Mouse (Mus musculus) CH12.LX (cell line): ENCODE measurements around the gene Ogdh. TPM values are rescaled to one million over a fixed set of nuclear protein-coding genes. Genes with fewer than 3 reads are reported as not detected.

ENCODE experiments used
- DNase-seq: peaks from one replicate; pipeline ENCODE4 v3.0.0-alpha.2; 2013; ENCODE audit errors: extremely low read depth
- H3K27ac ChIP-seq: 2 replicates; pipeline ENCODE4 v1.5.1; 2012; ENCODE audit warnings: low read depth, mild to moderate bottlenecking, control low read depth, moderate library complexity; ENCODE audit not compliant: insufficient read depth
- H3K27me3 ChIP-seq: replicated peaks from 2 replicates; pipeline ENCODE3; 2012; ENCODE audit warnings: inconsistent platforms
- H3K36me3 ChIP-seq, 2 experiments: replicated peaks in 1 of 2; 2 replicates each; pipeline versions ENCODE3 to v1.6.1; 2012; ENCODE audit warnings: inconsistent platforms in 1 of 2, low read length in 1 of 2, mild to moderate bottlenecking in 1 of 2, mixed read lengths in 1 of 2, moderate library complexity in 1 of 2; ENCODE audit not compliant: control insufficient read depth in 1 of 2, insufficient read depth in 1 of 2
- H3K4me1 ChIP-seq, 2 experiments: 2 replicates each; pipeline ENCODE4 v1.6.1; 2012; ENCODE audit warnings: inconsistent platforms in 1 of 2, moderate library complexity in 1 of 2; ENCODE audit not compliant: insufficient read depth in 2 of 2, control insufficient read depth in 1 of 2
- H3K4me2 ChIP-seq: 2 replicates; pipeline ENCODE4 v1.6.1; 2012; ENCODE audit warnings: low read depth, mild to moderate bottlenecking, control low read depth; ENCODE audit not compliant: poor library complexity, insufficient read depth, severe bottlenecking
- H3K4me3 ChIP-seq, 3 experiments: fragments of 150-350 bp in 1 of 3; sonication (generic) in 1 of 3; replicated peaks in 1 of 3; 2 replicates each; pipeline versions ENCODE3 to v1.5.1; 2011 to 2012; ENCODE audit warnings: low read depth in 2 of 3, low read length in 2 of 3, mild to moderate bottlenecking in 2 of 3, moderate library complexity in 2 of 3, control low read depth in 1 of 3, improper control_type of control experiment in 1 of 3, inconsistent platforms in 1 of 3, mixed read lengths in 1 of 3; ENCODE audit not compliant: poor library complexity in 1 of 3
- H3K79me2 ChIP-seq: replicated peaks from 2 replicates; pipeline ENCODE4 v1.6.1; 2012; ENCODE audit warnings: mild to moderate bottlenecking, moderate library complexity; ENCODE audit not compliant: control insufficient read depth, poor library complexity, insufficient read depth, severe bottlenecking; ENCODE audit errors: extremely low read depth
- H3K9ac ChIP-seq: 2 replicates; pipeline ENCODE4 v1.6.1; 2012; ENCODE audit warnings: low read depth, mild to moderate bottlenecking, control low read depth, moderate library complexity; ENCODE audit not compliant: insufficient read depth
- H3K9me3 ChIP-seq: replicated peaks from 2 replicates; pipeline ENCODE3; 2012; ENCODE audit warnings: low read length, inconsistent platforms, mixed read lengths
- CHD2 ChIP-seq: IDR thresholded peaks from 2 replicates; pipeline ENCODE4 v1.6.1; 2011; ENCODE audit warnings: low read length, improper control_type of control experiment
- CTCF ChIP-seq, 2 experiments: IDR thresholded peaks in 1 of 2; conservative IDR thresholded peaks in 1 of 2; 2 replicates each; pipeline ENCODE4 v1.5.1; 2011 to 2012; ENCODE audit warnings: low read depth in 2 of 2, low read length in 2 of 2, improper control_type of control experiment in 1 of 2, inconsistent platforms in 1 of 2, mild to moderate bottlenecking in 1 of 2, moderate library complexity in 1 of 2
- E2F4 ChIP-seq: IDR thresholded peaks from 2 replicates; pipeline ENCODE4 v1.6.1; 2011; ENCODE audit warnings: low read depth, low read length, improper control_type of control experiment; ENCODE audit not compliant: insufficient replicate concordance
- ETS1 ChIP-seq: conservative IDR thresholded peaks from 2 replicates; pipeline ENCODE4 v1.6.1; 2012; ENCODE audit warnings: low read depth, mild to moderate bottlenecking, inconsistent platforms, low read length, improper control_type of control experiment, moderate library complexity
- HCFC1 ChIP-seq: IDR thresholded peaks from 2 replicates; pipeline ENCODE4 v1.6.1; 2012; ENCODE audit warnings: low read depth, mild to moderate bottlenecking, inconsistent platforms, low read length, improper control_type of control experiment
- JUN ChIP-seq: IDR thresholded peaks from 2 replicates; pipeline ENCODE4 v1.6.1; 2011; ENCODE audit warnings: low read depth, mild to moderate bottlenecking, low read length, improper control_type of control experiment, moderate library complexity; ENCODE audit not compliant: insufficient read depth
- JUND ChIP-seq: conservative IDR thresholded peaks from 2 replicates; pipeline ENCODE4 v1.6.1; 2011; ENCODE audit warnings: low read depth, low read length, improper control_type of control experiment
- MAFK ChIP-seq: IDR thresholded peaks from 2 replicates; pipeline ENCODE4 v1.6.1; 2011; ENCODE audit warnings: low read length, improper control_type of control experiment; ENCODE audit not compliant: insufficient replicate concordance
- MAX ChIP-seq: IDR thresholded peaks from 2 replicates; pipeline ENCODE4 v1.6.1; 2011; ENCODE audit warnings: low read length, improper control_type of control experiment
- MYC ChIP-seq: IDR thresholded peaks from 2 replicates; pipeline ENCODE4 v1.6.1; 2011; ENCODE audit warnings: low read depth, mild to moderate bottlenecking, improper control_type of control experiment, low read length
- POLR2AphosphoS2 ChIP-seq: IDR thresholded peaks from 2 replicates; pipeline ENCODE4 v1.6.1; 2011; ENCODE audit warnings: low read depth, low read length, improper control_type of control experiment
- RCOR1 ChIP-seq: conservative IDR thresholded peaks from 2 replicates; pipeline ENCODE4 v1.6.1; 2012; ENCODE audit warnings: low read depth, mild to moderate bottlenecking, inconsistent platforms, low read length, improper control_type of control experiment
- UBTF ChIP-seq: IDR thresholded peaks from 2 replicates; pipeline ENCODE4 v1.6.1; 2012; ENCODE audit warnings: low read depth, mild to moderate bottlenecking, inconsistent platforms, low read length, improper control_type of control experiment, moderate library complexity
- ZC3H11A ChIP-seq: IDR thresholded peaks from 2 replicates; pipeline ENCODE4 v1.6.1; 2012; ENCODE audit warnings: low read depth, mild to moderate bottlenecking, inconsistent platforms, low read length, improper control_type of control experiment
- ZKSCAN1 ChIP-seq: IDR thresholded peaks from 2 replicates; pipeline ENCODE4 v1.6.1; 2012; ENCODE audit warnings: low read depth, inconsistent platforms, low read length, improper control_type of control experiment, borderline replicate concordance
- ZMIZ1 ChIP-seq: IDR thresholded peaks from 2 replicates; pipeline ENCODE4 v1.6.1; 2012; ENCODE audit warnings: low read depth, mild to moderate bottlenecking, inconsistent platforms, low read length, improper control_type of control experiment
- dilution Hi-C: fragments of 300-500 bp; cut with MboI; formaldehyde crosslinking; loops from 2 replicates; pipeline ENCODE4 v1.14.3; 2020; ENCODE audit warnings: low sequenced_read_pairs; ENCODE audit not compliant: extremely low pct_unique_long_range_greater_than_20kb, extremely low pct_ligation_motif_present
- in situ Hi-C: fragments of 300-500 bp; cut with MboI; formaldehyde crosslinking; loops from 3 replicates; pipeline ENCODE4 v1.14.3; 2019; ENCODE audit warnings: low sequenced_read_pairs, low pct_ligation_motif_present, low pct_unique_long_range_greater_than_20kb, mixed read lengths
- polyA plus RNA-seq: library from polyadenylated mRNA; unstranded; fragments of >175 nt; gene quantifications from 2 replicates; pipeline ENCODE4 v1.2.1, GENCODE M21; 2012; ENCODE audit warnings: low read depth; ENCODE audit not compliant: insufficient read length
- total RNA-seq, 2 experiments: library from RNA; depleted of rRNA; stranded (reverse); fragments of 300-350 nt in 1 of 2; fragments of >200 nt in 1 of 2; gene quantifications; 2 replicates each; pipeline ENCODE4 v1.2.3; 2012 to 2014

The Ogdh gene
- total and polyA plus RNA-seq, 3 experiments, result 47.1 to 173 (median 120) TPM

- Histone ChIP-seq H3K36me3 (peaks cover 38 to 58% of the 10 kb centered on the region in 2 experiments), H3K9ac (no peak overlapping the region), H3K4me2 (no peak overlapping the region), H3K27me3 (no peaks in the 10 kb centered on the region), H3K4me1 (peaks cover 6 to 30% of the 10 kb centered on the region in 2 experiments; a peak in 3 of 4 replicates), H3K4me3 (no peak overlapping the region), H3K27ac (no peak overlapping the region)
- dilution Hi-C loops, result no loop called here
- no peak for DNase-seq
- TF ChIP-seq UBTF (no peak), MAFK (0 out of 2 replicates have a peak, but pooled peaks have one; percentile 49), POLR2AphosphoS2 (no peak), ETS1 (no peak), E2F4 (no peak), ZC3H11A (no peak), ZKSCAN1 (no peak)
- TF ChIP-seq, all 38 proteins: peak for 1
- Histone ChIP-seq H3K9me3 (no peaks in the 10 kb centered on the region), H3K79me2 (peaks cover 56% of the 10 kb centered on the region)
- in situ Hi-C loops, result no loop called here
These were observed 4.6 kb downstream of the Ogdh start for GRCm38 (mm10) chr11:6296077-6296476.

GRCm38 (mm10) chr11:6299435-6299834, 8.0 kb downstream of the Ogdh start:
- dilution Hi-C loops, result no loop called here
- in situ Hi-C loops, result no loop called here
- no peak for DNase-seq
- Histone ChIP-seq H3K36me3 (peaks cover 55 to 79% of the 10 kb centered on the region in 2 experiments), H3K4me1 (peaks cover 2 to 13% of the 10 kb centered on the region in 2 experiments; a peak in 3 of 4 replicates), H3K4me2 (no peak overlapping the region), H3K79me2 (peaks cover 36% of the 10 kb centered on the region), H3K9ac (no peak overlapping the region), H3K9me3 (no peaks in the 10 kb centered on the region), H3K27me3 (no peaks in the 10 kb centered on the region), H3K4me3 (no peak overlapping the region), H3K27ac (no peak overlapping the region)
- TF ChIP-seq JUND (no peak), E2F4 (no peak), JUN (no peak), ETS1 (no peak), RCOR1 (no peak), MYC (no peak), CHD2 (no peak), MAX (no peak), ZKSCAN1 (no peak), ZMIZ1 (no peak), MAFK (no peak), CTCF (conservative IDR thresholded peaks at IDR 0.05 in 1 of 2, IDR thresholded peaks at IDR 0.05 in 1 of 2; ENCODE audit: low read depth in 2 of 2, low read length in 2 of 2) (no peak), HCFC1 (no peak)
